Mouse (Mus musculus): Measurements from ENCODE around the gene Fam196a. TPM values are rescaled to one million over a fixed set of nuclear protein-coding genes. Genes with fewer than 3 reads are reported as not detected.

The Fam196a gene
- total RNA-seq, 2 experiments from 2014 or later: 16.3 to 16.5 TPM

DNA sequence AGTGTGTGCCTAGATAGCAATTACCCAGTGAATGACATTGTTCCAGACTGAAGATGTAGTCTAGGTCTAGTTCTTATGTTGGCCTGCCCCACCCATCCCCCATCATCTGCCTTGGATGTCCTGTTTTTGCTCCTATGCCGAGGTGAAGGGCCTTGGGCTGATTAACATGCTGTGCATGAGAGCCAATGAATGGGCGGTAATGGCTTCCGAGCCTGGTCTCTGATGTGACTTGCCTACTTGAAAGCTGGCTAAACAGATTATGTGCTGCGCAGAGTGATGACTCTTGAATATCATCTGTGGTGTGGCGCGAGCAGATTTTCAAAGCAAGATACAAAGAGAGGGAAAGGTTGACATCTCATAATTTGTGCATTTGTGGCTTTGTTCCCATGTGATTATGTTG, 76.2 kb downstream of the Fam196a start:
- no peak for DNase-seq (ENCODE audit: low spot score in 2 of 2)
- intact Hi-C loops (cut with DNase I): no loop called here

DNA sequence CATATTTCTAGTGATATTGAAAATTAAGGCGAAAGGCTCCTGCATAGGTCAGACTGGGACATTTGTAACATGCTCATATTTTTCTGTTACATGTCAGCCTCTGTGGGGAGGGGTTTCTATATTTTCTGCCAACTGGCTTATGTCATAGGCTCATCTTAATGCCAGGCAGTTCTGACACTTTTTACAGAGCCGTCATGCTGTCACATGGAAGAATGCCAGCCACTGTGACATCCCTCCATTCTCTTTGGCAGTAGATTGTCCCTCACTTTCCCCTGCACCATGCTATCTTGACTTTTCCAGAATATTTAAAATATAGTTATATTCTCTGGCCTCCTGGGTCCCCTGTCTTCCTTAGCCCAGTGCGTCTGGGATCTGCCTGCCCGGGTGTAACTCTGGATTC, 95.5 kb downstream of the Fam196a start:
- intact Hi-C loops (cut with DNase I): no loop called here
- no peak for DNase-seq (ENCODE audit: low spot score in 2 of 2)

DNA sequence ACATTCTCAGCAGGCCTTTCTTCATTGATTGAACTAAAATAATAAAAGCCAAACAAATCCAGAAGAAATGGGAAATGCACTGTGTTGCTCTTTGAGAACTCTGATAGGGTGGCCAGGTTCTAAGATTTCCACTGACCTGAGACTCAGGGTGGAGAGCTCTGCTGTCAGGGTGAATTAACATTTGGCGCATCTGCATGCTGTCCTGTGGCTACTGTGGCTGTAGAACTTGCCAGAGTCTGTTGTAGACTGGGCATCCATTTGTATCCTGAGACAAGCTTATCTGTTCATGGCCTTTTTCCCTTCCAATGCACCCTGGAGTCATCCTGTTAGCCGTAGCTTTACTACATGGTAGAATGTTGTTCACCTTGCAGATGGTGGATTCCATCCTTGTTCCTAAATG, 98.2 kb downstream of the Fam196a start:
- no peak for DNase-seq (ENCODE audit: low spot score in 2 of 2)
- intact Hi-C loops (cut with DNase I): no loop called here

All from left cerebral cortex, postnatal 36 days (tissue).